Mouse (Mus musculus): ENCODE data around the gene Safb2. TPM values are rescaled to one million over a fixed set of nuclear protein-coding genes. Genes with fewer than 3 reads are reported as not detected.

The Safb2 gene
- polyA plus RNA-seq, 1 experiment from 2014 or later: 89.0 TPM

Other genes starting within 250 kb of the Safb2 start
- 278 and 317 TPM in 2 replicates for gene Ptprs, start 108.1 kb downstream of the Safb2 start, polyA plus RNA-seq (2015; fragmentation: Nextera tagmentation; extraction: Ambion mirVana)
- gene Znrf4, start 72.2 kb downstream of the Safb2 start, polyA plus RNA-seq (2015; fragmentation: Nextera tagmentation; extraction: Ambion mirVana): 0.17 TPM in 1 of 2 replicates, not detected in the other
- 0.90 and 1.3 TPM in 2 replicates for gene Gm20219, start 30.2 kb downstream of the Safb2 start, polyA plus RNA-seq (2015; fragmentation: Nextera tagmentation; extraction: Ambion mirVana)
- 112 and 127 TPM in 2 replicates for gene Safb, start 240 bp upstream of the Safb2 start, polyA plus RNA-seq (2015; fragmentation: Nextera tagmentation; extraction: Ambion mirVana)
- 198 and 199 TPM in 2 replicates for gene 2410015M20Rik, start 25.2 kb upstream of the Safb2 start, polyA plus RNA-seq (2015; fragmentation: Nextera tagmentation; extraction: Ambion mirVana)
- 1,197 and 1,215 TPM in 2 replicates for gene Rpl36, start 28.8 kb upstream of the Safb2 start, polyA plus RNA-seq (2015; fragmentation: Nextera tagmentation; extraction: Ambion mirVana)
- gene Lonp1, start 42.3 kb upstream of the Safb2 start, polyA plus RNA-seq (2015; fragmentation: Nextera tagmentation; extraction: Ambion mirVana): 40.9 and 43.4 TPM in 2 replicates
- 1.8 and 2.0 TPM in 2 replicates for gene Catsperd, start 43.6 kb upstream of the Safb2 start, polyA plus RNA-seq (2015; fragmentation: Nextera tagmentation; extraction: Ambion mirVana)
- 108 and 109 TPM in 2 replicates for gene Ranbp3, start 88.7 kb upstream of the Safb2 start, polyA plus RNA-seq (2015; fragmentation: Nextera tagmentation; extraction: Ambion mirVana)
- 465 and 479 TPM in 2 replicates for gene Ndufa11, start 133.2 kb upstream of the Safb2 start, polyA plus RNA-seq (2015; fragmentation: Nextera tagmentation; extraction: Ambion mirVana)
- 15.5 and 18.2 TPM in 2 replicates for gene Vmac, start 133.4 kb upstream of the Safb2 start, polyA plus RNA-seq (2015; fragmentation: Nextera tagmentation; extraction: Ambion mirVana)
- gene Nrtn, start 172.9 kb upstream of the Safb2 start, polyA plus RNA-seq (2015; fragmentation: Nextera tagmentation; extraction: Ambion mirVana): 2.9 and 4.0 TPM in 2 replicates
- 63.7 TPM in 2 replicates for gene Dus3l, start 180.2 kb upstream of the Safb2 start, polyA plus RNA-seq (2015; fragmentation: Nextera tagmentation; extraction: Ambion mirVana)
- 1.7 and 1.9 TPM in 2 replicates for gene Prr22, start 185.7 kb upstream of the Safb2 start, polyA plus RNA-seq (2015; fragmentation: Nextera tagmentation; extraction: Ambion mirVana)
- 4.0 and 6.3 TPM in 2 replicates for gene Rfx2, start 246.4 kb upstream of the Safb2 start, polyA plus RNA-seq (2015; fragmentation: Nextera tagmentation; extraction: Ambion mirVana)

Measured in midbrain, embryonic 13.5 days (tissue).